ENCODE assay signal across 8 mouse cellular contexts in the genomic region with DNA sequence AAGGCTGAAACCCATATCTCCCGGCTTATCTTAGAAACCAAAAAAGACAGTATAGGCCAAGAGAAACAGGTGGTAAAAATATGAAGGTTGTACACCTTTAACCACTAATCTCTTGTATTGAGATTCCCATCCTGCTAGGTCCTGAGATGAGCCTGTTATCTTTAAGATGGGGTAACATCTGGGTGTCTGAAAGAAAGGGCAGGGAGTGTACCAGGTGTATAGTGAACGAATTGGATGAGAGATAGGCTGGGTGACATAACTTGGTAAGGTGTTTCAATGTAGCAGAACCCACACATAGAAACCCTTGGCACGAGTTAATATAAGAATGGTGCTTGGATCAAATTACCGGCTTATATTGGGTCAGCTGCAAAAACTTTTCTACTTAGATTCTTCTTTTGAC. TPM values are rescaled to one million over a fixed set of nuclear protein-coding genes. Genes with fewer than 3 reads are reported as not detected.
DNase-seq lines count a peak whose midpoint lies in the region; ATAC-seq and TF ChIP-seq lines count a peak whose summit lies in the region.

No protein-coding gene starts in this region.

- H3K4me1 ChIP-seq in heart, postnatal 0 days (ENCODE audit: control insufficient read depth, insufficient read depth), result peaks cover 25% of the 10 kb centered on the region
- peaks cover 25% of the 10 kb centered on the region for H3K4me1 ChIP-seq in embryonic facial prominence, embryonic 12.5 days
- H3K4me1 ChIP-seq in hindbrain, embryonic 15.5 days (replicated peaks), result peaks cover 29% of the 10 kb centered on the region
- H3K4me1 ChIP-seq in midbrain, embryonic 13.5 days (replicated peaks), result peaks cover 19% of the 10 kb centered on the region

- no peak for DNase-seq in heart, postnatal 0 days (ENCODE audit: low spot score)
- DNase-seq in heart, postnatal 25 days (ENCODE audit: low spot score), result no peak
- DNase-seq in thymus, postnatal 10 days (ENCODE audit: low spot score in 2 of 2), result no peak
- DNase-seq in adrenal gland, postnatal 4 days (ENCODE audit: low spot score in 2 of 2), result no peak
- DNase-seq in kidney, postnatal 10 days, result no peak

- TF ChIP-seq CTCF in heart, postnatal 0 days (IDR thresholded peaks at IDR 0.05; ENCODE audit: low read depth), result no peak

- H3K9me3 ChIP-seq in heart, postnatal 0 days (replicated peaks; ENCODE audit: control insufficient read depth, low read length), result no peaks in the 10 kb centered on the region
- no peaks in the 10 kb centered on the region for H3K9me3 ChIP-seq in embryonic facial prominence, embryonic 12.5 days
- H3K9me3 ChIP-seq in hindbrain, embryonic 15.5 days, result no peaks in the 10 kb centered on the region
- no peaks in the 10 kb centered on the region for H3K9me3 ChIP-seq in midbrain, embryonic 13.5 days

- peak overlapping the region; percentile 98 for H3K4me2 ChIP-seq in heart, postnatal 0 days (ENCODE audit: low read depth, low read length)
- peak overlapping the region; percentile 76 for H3K4me2 ChIP-seq in embryonic facial prominence, embryonic 12.5 days (replicated peaks)
- H3K4me2 ChIP-seq in hindbrain, embryonic 15.5 days, result peak overlapping the region; percentile 93
- peak overlapping the region; percentile 98 for H3K4me2 ChIP-seq in midbrain, embryonic 13.5 days (replicated peaks)

- peak overlapping the region; percentile 72 for H3K4me3 ChIP-seq in heart, postnatal 0 days (ENCODE audit: low read depth, low read length)
- H3K4me3 ChIP-seq in embryonic facial prominence, embryonic 12.5 days, result peak overlapping the region; percentile 72
- peak overlapping the region; percentile 72 for H3K4me3 ChIP-seq in hindbrain, embryonic 15.5 days
- peak overlapping the region; percentile 71 for H3K4me3 ChIP-seq in midbrain, embryonic 13.5 days (replicated peaks)

- H3K9ac ChIP-seq in heart, postnatal 0 days (replicated peaks; ENCODE audit: low read depth, low read length), result no peak overlapping the region; the same call in 1 of the 2 replicates
- H3K9ac ChIP-seq in embryonic facial prominence, embryonic 12.5 days, result no peak overlapping the region
- H3K9ac ChIP-seq in hindbrain, embryonic 15.5 days, result 0 out of 2 replicates have a peak overlapping the region, but pooled peaks have one; percentile 15
- H3K9ac ChIP-seq in midbrain, embryonic 13.5 days (replicated peaks), result no peak overlapping the region; the same call in 1 of the 2 replicates

- H3K27ac ChIP-seq in heart, postnatal 0 days (ENCODE audit: low read depth), result no peak overlapping the region; the same call in 1 of the 2 replicates
- no peak overlapping the region for H3K27ac ChIP-seq in embryonic facial prominence, embryonic 12.5 days
- H3K27ac ChIP-seq in hindbrain, embryonic 15.5 days (replicated peaks), result 0 out of 2 replicates have a peak overlapping the region, but pooled peaks have one; percentile 26
- 0 out of 2 replicates have a peak overlapping the region, but pooled peaks have one; percentile 6 for H3K27ac ChIP-seq in midbrain, embryonic 13.5 days

- no peak for TF ChIP-seq EP300 in heart, postnatal 0 days (IDR thresholded peaks at IDR 0.05; ENCODE audit: low read depth)

- H3K36me3 ChIP-seq in heart, postnatal 0 days (replicated peaks; ENCODE audit: control insufficient read depth, insufficient read depth, low read length), result 0 out of 2 replicates have a peak, but pooled peaks cover 2% of the 10 kb centered on the region
- no peaks in the 10 kb centered on the region for H3K36me3 ChIP-seq in embryonic facial prominence, embryonic 12.5 days
- no peaks in the 10 kb centered on the region for H3K36me3 ChIP-seq in hindbrain, embryonic 15.5 days
- H3K36me3 ChIP-seq in midbrain, embryonic 13.5 days, result no peaks in the 10 kb centered on the region

- ATAC-seq in heart, postnatal 0 days (ENCODE audit: insufficient read depth, low read depth), result no peak
- ATAC-seq in embryonic facial prominence, embryonic 12.5 days (ENCODE audit: insufficient number of reproducible peaks, insufficient read depth, low FRiP score, low TSS enrichment), result no peak
- ATAC-seq in hindbrain, embryonic 15.5 days (ENCODE audit: low FRiP score, low read depth), result no peak
- no peak for ATAC-seq in midbrain, embryonic 13.5 days

- 30% methylated on average over 4 of the region's 4 CpGs for WGBS in heart, postnatal 0 days
- 30% methylated on average over 4 of the region's 4 CpGs for WGBS in embryonic facial prominence, embryonic 12.5 days
- WGBS in hindbrain, embryonic 15.5 days, result 40% methylated on average over 4 of the region's 4 CpGs
- 39% methylated on average over 4 of the region's 4 CpGs for WGBS in midbrain, embryonic 13.5 days

- H3K27me3 ChIP-seq in heart, postnatal 0 days (ENCODE audit: control insufficient read depth, insufficient read depth, low read length), result no peaks in the 10 kb centered on the region
- H3K27me3 ChIP-seq in embryonic facial prominence, embryonic 12.5 days, result no peaks in the 10 kb centered on the region
- H3K27me3 ChIP-seq in hindbrain, embryonic 15.5 days, result no peaks in the 10 kb centered on the region
- H3K27me3 ChIP-seq in midbrain, embryonic 13.5 days, result peaks cover 17% of the 10 kb centered on the region; the same call in 1 of the 2 replicates

- intact Hi-C loops in heart, postnatal 25 days (cut with DNase I), result loop anchor here (5.0 kb wide), 2 partner anchors 88 to 117 kb away; no protein-coding TSS in a partner anchor

RNA-seq across cellular contexts. Expression of gene Mylip, which starts 0.7 kb away (rescaled TPM):
- total RNA-seq in heart, postnatal 0 days (2014; rRNA removed; ENCODE audit: low replicate concordance), result 20.7 and 30.1 TPM in 2 replicates
- 7.1 and 7.8 TPM in 2 replicates for polyA plus RNA-seq in heart, postnatal 0 days (2015; fragmentation: Nextera tagmentation; extraction: Ambion mirVana)
- total RNA-seq in heart, postnatal 25 days (2021), result 10 to 100 TPM; 14.6 to 18.3 TPM
- 33.1 and 33.7 TPM in 2 replicates for polyA plus RNA-seq in embryonic facial prominence, embryonic 12.5 days (2016; fragmentation: Nextera tagmentation; extraction: Ambion mirVana)
- 7.3 and 7.5 TPM in 2 replicates for polyA plus RNA-seq in hindbrain, embryonic 15.5 days (2015; fragmentation: Nextera tagmentation; extraction: Ambion mirVana)
- 3.7 TPM in 2 replicates for polyA plus RNA-seq in midbrain, embryonic 13.5 days (2015; fragmentation: Nextera tagmentation; extraction: Ambion mirVana)
- total RNA-seq in adrenal gland, postnatal 4 days (2021), result 10 to 100 TPM; 14.8 to 15.5 TPM

Comparison
In these comparisons a context has a peak if more than half of its experiments do, and no peak if none do; other contexts are left out.
1. H3K27ac ChIP-seq: peak in hindbrain, embryonic 15.5 days (single experiment) and midbrain, embryonic 13.5 days (single experiment); none in heart, postnatal 0 days (single experiment) and embryonic facial prominence, embryonic 12.5 days (single experiment).
2. Peak in every context shown above with its lines, with median percentiles within 50 percentile points of each other: H3K4me2 ChIP-seq and H3K4me3 ChIP-seq.